Mouse (Mus musculus) C2C12 (cell line): ENCODE results near the gene Mfsd2b.

Source experiments
- CEBPB ChIP-seq: IDR thresholded peaks from one replicate; pipeline ENCODE4 v1.6.1; 2011; ENCODE audit warnings: low read depth, mild to moderate bottlenecking, control low read depth, moderate library complexity
- CTCF ChIP-seq: IDR thresholded peaks from one replicate; pipeline ENCODE4 v1.5.1; 2011; ENCODE audit not compliant: control insufficient read depth, insufficient read depth, insufficient read length
- FOSL1 ChIP-seq: IDR thresholded peaks from one replicate; pipeline ENCODE4 v1.8.0; 2011; ENCODE audit warnings: mild to moderate bottlenecking, low read length; ENCODE audit not compliant: poor library complexity, insufficient read depth, severe bottlenecking
- MAX ChIP-seq: IDR thresholded peaks from one replicate; pipeline ENCODE4 v1.6.1; 2011; ENCODE audit warnings: mild to moderate bottlenecking, control low read depth
- MYOD1 ChIP-seq: IDR thresholded peaks from one replicate; pipeline ENCODE4 v1.6.1; 2011; ENCODE audit warnings: low read depth; ENCODE audit not compliant: control insufficient read depth, insufficient read length
- MYOG ChIP-seq: IDR thresholded peaks from one replicate; pipeline ENCODE4 v1.6.1; 2011; ENCODE audit not compliant: control insufficient read depth, insufficient read length; ENCODE audit errors: extremely low read depth
- USF1 ChIP-seq: IDR thresholded peaks from one replicate; pipeline ENCODE4 v1.6.1; 2011; ENCODE audit warnings: low read depth, mild to moderate bottlenecking, control low read depth, moderate library complexity

GRCm38 (mm10) chr12:4856160-4856559 is 18.0 kb downstream of the Mfsd2b start:
- no peak for TF ChIP-seq CTCF
- TF ChIP-seq MYOG: no peak
- no peak for TF ChIP-seq CEBPB
- no peak for TF ChIP-seq MYOD1
- TF ChIP-seq MAX: no peak
- no peak for TF ChIP-seq USF1
- no peak for TF ChIP-seq FOSL1
